Mouse (Mus musculus) heart, postnatal 4 days (tissue): ENCODE data around the gene Gm49403. TPM values are rescaled to one million over a fixed set of nuclear protein-coding genes. Genes with fewer than 3 reads are reported as not detected.

ENCODE experiments used
- DNase-seq: peaks from one replicate; pipeline ENCODE4 v3.0.0; 2021
- microRNA-seq, 2 experiments: library from miRNA; unstranded; fragments of <30 nt; microRNA quantifications; one replicate each; pipeline ENCODE4 v1.2.0; 2021 to 2022
- total RNA-seq, 2 experiments: library from RNA; stranded (reverse); gene quantifications; 2 replicates each; pipeline ENCODE4 v1.2.3; 2021

The Gm49403 gene
- total RNA-seq, 2 experiments from 2014 or later: not detected

DNA sequence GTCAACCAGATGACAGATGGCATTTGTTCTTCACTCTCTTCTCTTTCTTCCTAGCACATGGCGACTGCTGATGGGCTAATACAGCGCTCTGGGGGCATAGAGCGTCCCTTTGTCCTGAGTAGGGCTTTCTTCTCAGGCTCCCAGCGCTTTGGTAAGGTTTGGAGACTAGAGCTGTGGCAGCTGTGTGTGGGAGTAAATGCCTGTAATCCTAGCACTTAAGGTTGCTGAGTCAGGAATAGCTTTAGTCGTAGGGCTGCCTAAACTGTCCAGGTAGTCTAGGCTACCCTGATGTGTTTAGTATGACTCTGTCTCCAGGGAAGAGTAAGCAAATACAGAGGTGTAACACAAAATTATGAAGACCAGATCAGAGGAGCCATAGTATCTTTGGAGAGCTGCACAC, 28.1 kb downstream of the Gm49403 start:
- DNase-seq: no peak

- no peak for DNase-seq
Measured at GRCm38 (mm10) chr19:8914212-8914611, 30.5 kb downstream of the Gm49403 start.

- no peak for DNase-seq
Measured at GRCm38 (mm10) chr19:8919000-8919399, 35.3 kb downstream of the Gm49403 start.

DNA sequence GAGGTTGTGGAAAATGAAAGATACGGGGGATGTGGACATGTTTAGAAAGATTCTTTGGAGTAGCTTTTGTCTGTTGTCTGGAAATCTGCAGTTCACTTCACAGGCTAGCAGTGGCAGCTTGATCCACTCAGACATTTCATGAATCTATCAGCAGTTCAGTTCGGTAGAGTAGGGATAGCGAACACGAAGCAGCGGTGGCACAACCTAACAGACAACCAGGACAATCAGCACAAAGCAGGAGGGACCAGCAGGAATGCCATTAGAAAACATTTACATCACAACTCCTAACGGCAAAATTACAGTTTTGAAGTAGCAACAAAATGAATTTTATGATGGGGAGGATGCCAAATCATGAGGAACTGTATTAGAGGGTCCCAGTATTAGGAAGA, 35.9 kb downstream of the Gm49403 start:
- DNase-seq: no peak

- DNase-seq: peak; percentile 97
Measured at GRCm38 (mm10) chr19:8920073-8920736, 36.5 kb downstream of the Gm49403 start, which contains the start of gene B3gat3. B3gat3 (plus strand) TSS chr19:8920374.

- DNase-seq: no peak
Measured at GRCm38 (mm10) chr19:8920836-8921291, 37.1 kb downstream of the Gm49403 start.

GRCm38 (mm10) chr19:8921741-8922140, 38.0 kb downstream of the Gm49403 start:
- DNase-seq: no peak

DNA sequence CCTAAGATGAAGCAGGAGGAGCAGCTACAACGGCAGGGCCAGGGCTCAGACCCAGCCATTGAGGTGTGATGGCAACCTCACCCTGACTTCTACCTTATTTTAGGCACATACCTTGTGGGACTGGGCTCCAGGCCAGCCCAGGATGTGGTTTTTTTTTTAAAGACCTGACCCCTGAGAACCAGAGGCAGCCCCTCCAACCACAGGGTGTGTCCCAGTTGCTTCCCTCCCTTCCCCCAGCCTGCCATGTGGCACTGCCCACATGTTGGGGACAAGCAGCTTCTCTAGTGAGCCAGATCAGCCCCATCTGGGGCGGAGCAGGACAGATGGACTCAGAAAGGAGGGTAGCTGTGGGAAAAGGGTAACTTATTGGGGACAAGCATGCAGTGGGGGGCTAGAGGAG, 43.0 kb downstream of the Gm49403 start:
- DNase-seq: no peak

- no peak for DNase-seq
Measured at GRCm38 (mm10) chr19:8927891-8928525, 44.3 kb downstream of the Gm49403 start.

DNA sequence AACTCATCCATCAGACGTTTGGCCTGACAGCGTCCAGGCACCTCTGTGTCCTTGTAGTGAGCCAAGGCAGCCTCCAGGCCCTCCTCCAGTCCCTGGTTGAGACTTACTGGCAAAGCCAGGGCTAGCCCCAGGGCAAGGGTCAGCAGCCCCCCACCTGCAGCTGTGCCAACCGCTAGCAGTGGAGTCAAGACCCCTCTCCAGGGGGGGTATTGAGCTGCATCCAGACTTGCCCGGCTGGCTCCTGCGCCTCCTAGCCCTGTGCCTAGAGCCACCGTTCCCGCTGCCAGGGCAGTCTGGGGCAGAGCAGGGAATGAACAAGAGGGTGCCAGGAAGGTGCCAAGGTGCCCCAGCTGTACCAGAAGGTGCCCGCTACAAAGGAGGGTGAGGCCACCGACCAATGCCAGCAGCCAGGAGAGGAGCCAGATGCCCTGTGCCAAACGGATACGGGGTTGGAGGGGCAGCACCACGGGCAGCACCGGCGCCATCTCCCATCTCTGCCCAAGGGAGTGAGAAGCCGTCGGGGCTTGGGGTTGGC, 45.0 kb downstream of the Gm49403 start:
- no peak for DNase-seq

DNA sequence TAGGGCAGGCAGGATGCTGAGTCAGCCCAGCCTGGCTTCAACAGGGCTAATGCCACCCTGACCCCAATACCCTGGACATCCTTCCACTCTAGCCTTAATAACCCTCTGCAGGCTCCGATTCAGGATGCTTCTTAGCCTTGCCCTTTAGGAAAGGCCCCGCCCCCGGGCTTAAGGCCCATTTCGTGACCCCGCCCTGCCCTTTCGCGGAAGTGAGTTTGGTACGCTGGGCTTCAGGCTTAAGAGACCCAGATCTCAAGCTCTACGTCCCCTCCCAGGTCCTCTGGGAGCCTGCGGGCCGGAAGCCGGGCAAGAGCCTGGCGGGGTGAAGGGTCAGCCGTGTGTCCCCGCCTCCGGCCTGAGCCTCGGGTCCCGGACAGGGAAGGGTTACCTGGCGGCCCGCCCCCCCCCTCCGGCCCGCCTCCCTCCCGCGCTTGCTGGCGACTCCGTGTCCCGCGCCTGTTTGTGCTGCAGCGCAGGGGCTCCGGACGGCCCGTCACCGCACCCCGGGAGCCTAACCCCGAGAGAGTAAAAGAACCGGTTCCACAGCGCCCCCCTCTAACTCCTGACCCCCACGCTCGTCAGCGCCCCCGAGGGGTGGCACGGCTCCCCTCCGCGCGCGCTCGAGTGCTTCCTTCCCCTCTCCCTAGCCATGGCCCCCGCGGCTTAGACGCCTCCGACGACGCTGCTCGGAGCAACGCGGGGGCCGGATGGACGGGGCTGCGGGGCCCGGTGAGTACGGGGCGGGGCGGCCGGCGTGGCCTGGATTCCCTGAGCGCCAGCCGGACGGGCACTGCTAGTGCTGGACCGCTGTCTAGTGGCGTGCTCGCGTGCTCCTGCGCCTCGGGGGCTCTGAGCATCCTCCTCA, 45.7 kb downstream of the Gm49403 start, which contains the start of the genes Rom1 and Eml3:
TSS of gene Rom1 (minus strand) at position 133 of the 865 bp plus-strand sequence.
TSS of gene Eml3 (plus strand) at position 329 of the 865 bp plus-strand sequence.
- peak; percentile 91 for DNase-seq

GRCm38 (mm10) chr19:8930117-8930516, 46.4 kb downstream of the Gm49403 start:
- DNase-seq: no peak

DNA sequence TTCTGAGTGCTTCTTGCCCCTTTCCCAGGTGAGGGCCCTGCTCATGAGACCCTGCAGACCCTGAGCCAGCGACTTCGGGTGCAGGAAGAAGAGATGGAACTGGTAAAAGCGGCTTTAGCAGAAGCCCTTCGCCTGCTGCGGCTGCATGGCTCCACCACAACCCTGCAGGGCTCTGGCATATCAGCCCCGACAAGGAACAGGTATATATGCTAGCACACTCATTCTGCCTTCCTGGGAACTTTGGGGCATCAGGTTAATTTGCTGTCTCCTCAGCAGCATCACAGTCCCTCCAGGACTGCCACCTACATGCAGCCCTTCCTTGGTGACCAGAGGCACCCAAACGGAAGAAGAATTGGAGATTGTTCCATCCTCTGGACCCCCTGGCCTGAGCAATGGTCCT, 47.0 kb downstream of the Gm49403 start:
- no peak for DNase-seq

DNA sequence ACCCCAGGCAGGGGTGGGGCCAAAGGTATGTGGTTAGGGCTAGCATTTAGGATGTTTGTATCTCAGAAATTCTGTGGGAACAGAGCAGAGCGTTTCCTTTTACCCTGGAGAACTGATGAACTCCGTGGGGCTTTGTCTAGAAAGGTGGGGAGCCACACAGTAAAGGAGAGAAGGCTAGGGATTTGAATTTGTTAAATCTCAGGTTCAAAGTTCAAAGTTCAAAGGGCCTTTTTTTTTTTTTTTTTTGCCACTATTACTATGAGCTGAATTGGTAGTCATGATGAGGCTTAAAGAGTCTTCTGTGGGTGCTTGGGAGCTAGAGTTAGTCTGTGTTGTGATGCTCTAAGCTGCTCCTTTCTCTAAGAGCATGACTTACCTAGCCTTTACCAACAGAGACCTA, 53.0 kb downstream of the Gm49403 start:
- no peak for DNase-seq

Small RNAs within 50 kb of the gene (microRNA-seq; reads per million reads assigned to microRNA genes)
- gene Mir5136: 0 to 0.20 reads per million in 2 experiments

Other genes with a start within 250 kb of the Gm49403 start
- not detected for gene Chrm1, start 220.1 kb upstream of the Gm49403 start, total RNA-seq
- gene Slc3a2, start 160.6 kb upstream of the Gm49403 start, total RNA-seq: 10 to 100 TPM; 62.4 to 66.3 TPM
- gene Wdr74, start 148.1 kb upstream of the Gm49403 start, total RNA-seq: 10 to 100 TPM; 30.3 to 31.1 TPM
- gene 1700092M07Rik, start 143.2 kb upstream of the Gm49403 start, total RNA-seq: not detected
- gene Stx5a, start 142.5 kb upstream of the Gm49403 start, total RNA-seq: 10 to 100 TPM; 43.4 to 48.5 TPM
- 10 to 100 TPM; 82.1 to 86.1 TPM for gene Nxf1, start 126.9 kb upstream of the Gm49403 start, total RNA-seq
- 100 to 1,000 TPM; 121 to 133 TPM for gene Tmem223, start 112.9 kb upstream of the Gm49403 start, total RNA-seq
- 10 to 100 TPM; 16.6 to 17.1 TPM for gene Tmem179b, start 109.5 kb upstream of the Gm49403 start, total RNA-seq
- gene Taf6l, start 97.5 kb upstream of the Gm49403 start, total RNA-seq: 10 to 100 TPM; 12.1 to 12.5 TPM
- 10 to 100 TPM; 71.2 to 80.6 TPM for gene Polr2g, start 85.4 kb upstream of the Gm49403 start, total RNA-seq
- gene Zbtb3, start 81.4 kb upstream of the Gm49403 start, total RNA-seq: 1 to 10 TPM; 2.4 to 2.5 TPM
- 10 to 100 TPM; 20.9 to 22.8 TPM for gene Ttc9c, start 64.6 kb upstream of the Gm49403 start, total RNA-seq
- gene Hnrnpul2, start 63.9 kb upstream of the Gm49403 start, total RNA-seq: 10 to 100 TPM; 53.5 to 56.0 TPM
- not detected for gene AC129217.1, start 54.2 kb upstream of the Gm49403 start, total RNA-seq
- 10 to 100 TPM; 26.2 to 27.5 TPM for gene Bscl2, start 46.5 kb upstream of the Gm49403 start, total RNA-seq
- gene Gng3, start 44.7 kb upstream of the Gm49403 start, total RNA-seq: under 1 TPM in 1 of 2 experiments, not detected in 1; 0.16 TPM
- 1 to 10 TPM; 2.4 to 2.5 TPM for gene Lrrn4cl, start 33.2 kb upstream of the Gm49403 start, total RNA-seq
- 100 to 1,000 TPM; 112 to 125 TPM for gene Ubxn1, start 12.4 kb upstream of the Gm49403 start, total RNA-seq
- 10 to 100 TPM; 39.4 to 41.2 TPM for gene Uqcc3, start 3.0 kb upstream of the Gm49403 start, total RNA-seq
- 1 to 10 TPM; 2.1 to 5.6 TPM for gene Lbhd1, start 198 bp upstream of the Gm49403 start, total RNA-seq
- 10 to 100 TPM; 23.7 to 24.9 TPM for gene 1810009A15Rik, start 4.9 kb downstream of the Gm49403 start, total RNA-seq
- 1 to 10 TPM; 2.3 to 3.6 TPM for gene Gm49416, start 5.0 kb downstream of the Gm49403 start, total RNA-seq
- gene Ints5, start 9.1 kb downstream of the Gm49403 start, total RNA-seq: 10 to 100 TPM; 16.3 to 17.1 TPM
- 10 to 100 TPM; 80.9 to 83.7 TPM for gene Ganab, start 14.1 kb downstream of the Gm49403 start, total RNA-seq
- 10 to 100 TPM; 36.0 to 38.0 TPM for gene B3gat3, start 36.4 kb downstream of the Gm49403 start, total RNA-seq
- 1 to 10 TPM; 3.1 to 3.2 TPM for gene Rom1, start 45.4 kb downstream of the Gm49403 start, total RNA-seq
- gene Eml3, start 45.6 kb downstream of the Gm49403 start, total RNA-seq: 10 to 100 TPM; 15.4 to 16.6 TPM
- gene Mta2, start 57.9 kb downstream of the Gm49403 start, total RNA-seq: 10 to 100 TPM; 62.5 to 63.8 TPM
- 1 to 10 TPM; 8.3 to 9.6 TPM for gene Tut1, start 69.9 kb downstream of the Gm49403 start, total RNA-seq
- gene Eef1g, start 83.1 kb downstream of the Gm49403 start, total RNA-seq: 100 to 1,000 TPM; 357 to 371 TPM
- gene Ahnak, start 105.4 kb downstream of the Gm49403 start, total RNA-seq: 100 to 1,000 TPM; 303 to 328 TPM
- not detected for gene Scgb1a1, start 204.0 kb downstream of the Gm49403 start, total RNA-seq